Mouse (Mus musculus) heart, embryonic 16.5 days (tissue): ENCODE results near the gene Inava. TPM values are rescaled to one million over a fixed set of nuclear protein-coding genes. Genes with fewer than 3 reads are reported as not detected.
A peak's percentile ranks its signal among the peaks of the same experiment; 100 is the strongest.

Experiments
- ATAC-seq: fragments of 200-750 bp; cut with Nextera tagmentation; replicated peaks from 2 replicates; pipeline ENCODE4 v1.8.0; 2017; ENCODE audit warnings: moderate number of reproducible peaks; ENCODE audit not compliant: insufficient read depth, low FRiP score; ENCODE audit errors: extremely low read depth
- H3K27ac ChIP-seq: fragments of 300-500 bp; sonication (generic); 2 replicates; pipeline ENCODE4 v1.5.1; 2014; ENCODE audit warnings: mild to moderate bottlenecking, low read length, control low read depth, moderate library complexity
- H3K27me3 ChIP-seq: fragments of 300-500 bp; sonication (generic); 2 replicates; pipeline ENCODE4 v1.6.1; 2014; ENCODE audit warnings: low read length, mixed read lengths; ENCODE audit not compliant: control insufficient read depth, insufficient read depth
- H3K36me3 ChIP-seq: fragments of 300-500 bp; sonication (generic); 2 replicates; pipeline ENCODE4 v1.6.1; 2014; ENCODE audit not compliant: control insufficient read depth, insufficient read depth
- H3K4me1 ChIP-seq: fragments of 300-500 bp; sonication (generic); 2 replicates; pipeline ENCODE4 v1.6.1; 2014; ENCODE audit warnings: low read length, mixed read lengths; ENCODE audit not compliant: control insufficient read depth, insufficient read depth
- H3K4me2 ChIP-seq: fragments of 300-500 bp; sonication (generic); 2 replicates; pipeline ENCODE4 v1.6.1; 2014; ENCODE audit warnings: low read depth, mild to moderate bottlenecking, control low read depth, low read length
- H3K4me3 ChIP-seq: fragments of 300-500 bp; sonication (generic); 2 replicates; pipeline ENCODE4 v1.5.1; 2014; ENCODE audit warnings: mild to moderate bottlenecking, control low read depth, low read length
- H3K9ac ChIP-seq: fragments of 300-500 bp; sonication (generic); 2 replicates; pipeline ENCODE4 v1.6.1; 2014; ENCODE audit warnings: low read length, control low read depth
- H3K9me3 ChIP-seq: fragments of 300-500 bp; sonication (generic); replicated peaks from 2 replicates; pipeline ENCODE4 v1.6.1; 2016; ENCODE audit warnings: low read length; ENCODE audit not compliant: control insufficient read depth
- WGBS: fragments of 180-500 bp; shearing (Covaris S2); extraction: QIAGEN DNeasy Blood & Tissue Kit; methylation state at CpG from one replicate; pipeline ENCODE4 v1.1.7; 2014; 5-methylcytosine and 5-hydroxymethylcytosine counted together
- polyA plus RNA-seq: library from polyadenylated mRNA; unstranded; fragments of >200 nt; fragmentation: Nextera tagmentation; extraction: Ambion mirVana; gene quantifications from 2 replicates; pipeline ENCODE4 v1.2.1, GENCODE M21; 2015

Gene Inava
- polyA plus RNA-seq, 1 experiment from 2014 or later: 2.6 TPM

GRCm38 (mm10) chr1:136227870-136228269 lies 6.2 kb downstream of the Inava start:
- peak; percentile 15; the same call in 1 of the 2 replicates for ATAC-seq

GRCm38 (mm10) chr1:136226626-136227025 lies 7.4 kb downstream of the Inava start:
- H3K4me1 ChIP-seq: peaks cover 6% of the 10 kb centered on the region; the same call in 1 of the 2 replicates
- H3K36me3 ChIP-seq: no peaks in the 10 kb centered on the region
- no peak overlapping the region for H3K27ac ChIP-seq
- H3K9ac ChIP-seq: no peak overlapping the region
- H3K9me3 ChIP-seq: no peaks in the 10 kb centered on the region
- H3K4me3 ChIP-seq: no peak overlapping the region
- no peak for ATAC-seq
- WGBS: 80% methylated on average over 8 of the region's 8 CpGs
- H3K4me2 ChIP-seq: no peak overlapping the region
- peaks cover 10% of the 10 kb centered on the region for H3K27me3 ChIP-seq

More at GRCm38 (mm10) chr1:136227870-136228269, 6.2 kb downstream of the Inava start:
- Histone ChIP-seq H3K4me3 (no peak overlapping the region), H3K27me3 (peaks cover 15% of the 10 kb centered on the region), H3K36me3 (no peaks in the 10 kb centered on the region), H3K27ac (no peak overlapping the region), H3K4me1 (peaks cover 6% of the 10 kb centered on the region; the same call in 1 of the 2 replicates), H3K9ac (no peak overlapping the region), H3K4me2 (no peak overlapping the region), H3K9me3 (no peaks in the 10 kb centered on the region)
- WGBS: 63% methylated on average over 4 of the region's 4 CpGs

DNA sequence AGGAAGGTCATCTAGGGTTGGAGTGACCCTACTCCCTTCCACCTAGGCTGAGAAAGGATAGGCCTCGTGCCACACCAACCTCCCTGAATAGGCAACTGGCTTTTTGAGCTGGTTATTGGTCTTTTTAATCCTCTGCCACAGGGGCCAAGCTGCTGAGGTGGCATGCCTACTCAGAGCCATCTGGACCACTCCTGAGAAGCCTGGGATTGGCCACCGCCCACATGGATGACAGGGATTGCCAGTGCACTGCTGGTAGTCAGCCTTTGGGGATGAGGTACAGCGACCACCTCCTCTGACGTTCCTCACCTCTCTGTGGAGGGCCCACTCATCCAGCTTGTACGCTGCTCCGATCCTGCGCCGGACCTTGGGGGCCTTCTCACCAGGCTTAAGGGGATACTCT lies 8.2 kb downstream of the Inava start:
- H3K4me1 ChIP-seq: peaks cover 6% of the 10 kb centered on the region; the same call in 1 of the 2 replicates
- no peak for ATAC-seq
- H3K36me3 ChIP-seq: no peaks in the 10 kb centered on the region
- H3K9me3 ChIP-seq: no peaks in the 10 kb centered on the region
- 94% methylated on average over 8 of the region's 8 CpGs for WGBS
- H3K27me3 ChIP-seq: peaks cover 6% of the 10 kb centered on the region; the same call in 1 of the 2 replicates
- H3K27ac ChIP-seq: no peak overlapping the region
- H3K4me3 ChIP-seq: no peak overlapping the region
- no peak overlapping the region for H3K4me2 ChIP-seq
- no peak overlapping the region for H3K9ac ChIP-seq

GRCm38 (mm10) chr1:136223758-136224342 lies 10.2 kb downstream of the Inava start:
- H3K27ac ChIP-seq: no peak overlapping the region
- H3K27me3 ChIP-seq: peaks cover 2% of the 10 kb centered on the region; the same call in 1 of the 2 replicates
- no peaks in the 10 kb centered on the region for H3K36me3 ChIP-seq
- ATAC-seq: no peak
- no peak overlapping the region for H3K4me3 ChIP-seq
- peaks cover 6% of the 10 kb centered on the region; the same call in 1 of the 2 replicates for H3K4me1 ChIP-seq
- WGBS: 81% methylated on average over 10 of the region's 10 CpGs
- no peaks in the 10 kb centered on the region for H3K9me3 ChIP-seq
- no peak overlapping the region for H3K4me2 ChIP-seq
- no peak overlapping the region for H3K9ac ChIP-seq

- no peak overlapping the region for H3K4me2 ChIP-seq
- H3K9me3 ChIP-seq: no peaks in the 10 kb centered on the region
- peaks cover 2% of the 10 kb centered on the region; the same call in 1 of the 2 replicates for H3K27me3 ChIP-seq
- no peak overlapping the region for H3K4me3 ChIP-seq
- no peak overlapping the region for H3K9ac ChIP-seq
- no peaks in the 10 kb centered on the region for H3K36me3 ChIP-seq
- no peak overlapping the region for H3K27ac ChIP-seq
- 76% methylated on average over 10 of the region's 10 CpGs for WGBS
- no peak for ATAC-seq
- H3K4me1 ChIP-seq: no peaks in the 10 kb centered on the region
Observed at GRCm38 (mm10) chr1:136222386-136222785, 11.7 kb downstream of the Inava start.

- Histone ChIP-seq H3K4me1 (no peaks in the 10 kb centered on the region), H3K4me3 (no peak overlapping the region), H3K27me3 (no peaks in the 10 kb centered on the region), H3K36me3 (no peaks in the 10 kb centered on the region), H3K27ac (no peak overlapping the region), H3K4me2 (no peak overlapping the region), H3K9me3 (no peaks in the 10 kb centered on the region), H3K9ac (no peak overlapping the region)
- ATAC-seq: no peak
- WGBS: 64% methylated on average over 10 of the region's 10 CpGs
Observed at GRCm38 (mm10) chr1:136220037-136220871, 13.8 kb downstream of the Inava start.

- Histone ChIP-seq H3K4me2 (no peak overlapping the region), H3K27ac (no peak overlapping the region), H3K9ac (no peak overlapping the region), H3K36me3 (no peaks in the 10 kb centered on the region), H3K4me3 (no peak overlapping the region), H3K27me3 (no peaks in the 10 kb centered on the region), H3K9me3 (no peaks in the 10 kb centered on the region), H3K4me1 (no peaks in the 10 kb centered on the region)
- ATAC-seq: no peak
- WGBS: 75% methylated on average over 15 of the region's 15 CpGs
Observed at GRCm38 (mm10) chr1:136214304-136214703, 19.8 kb downstream of the Inava start.

DNA sequence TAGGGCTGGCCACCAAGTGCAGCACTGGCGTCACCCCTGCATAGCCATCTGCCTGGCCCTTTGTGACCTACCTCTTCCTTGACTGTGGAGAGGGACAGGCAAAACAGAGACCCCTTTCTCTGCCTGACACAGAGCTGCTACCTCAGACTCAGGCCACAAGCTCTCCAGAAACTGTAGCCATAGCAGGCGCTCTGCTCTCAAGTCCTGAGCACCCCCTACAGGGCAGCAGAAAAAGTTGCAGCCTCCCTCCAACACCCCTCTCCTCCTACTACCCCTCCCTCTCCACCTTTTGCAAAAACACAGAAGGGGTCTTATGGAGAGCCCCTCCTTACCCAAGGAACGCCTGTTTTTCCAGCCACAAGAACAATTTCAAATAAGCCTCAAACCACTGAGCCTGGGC lies 21.3 kb downstream of the Inava start, which contains the start of gene Mroh3:
Gene Mroh3, minus strand, starts transcription at position 26 of the 400 bp plus-strand sequence.
- Histone ChIP-seq H3K36me3 (no peaks in the 10 kb centered on the region), H3K27ac (no peak within 1 kb of the TSS), H3K9ac (no peak within 1 kb of the TSS), H3K4me3 (no peak within 1 kb of the TSS), H3K9me3 (no peaks in the 10 kb centered on the region), H3K27me3 (no peaks in the 10 kb centered on the region), H3K4me2 (no peak within 1 kb of the TSS), H3K4me1 (no peaks in the 10 kb centered on the region)
- 28% methylated on average over 3 of the region's 3 CpGs for WGBS
- no peak for ATAC-seq

GRCm38 (mm10) chr1:136190033-136190432 lies 44.0 kb downstream of the Inava start:
- Histone ChIP-seq H3K9me3 (no peaks in the 10 kb centered on the region), H3K27me3 (no peaks in the 10 kb centered on the region), H3K4me1 (no peaks in the 10 kb centered on the region), H3K9ac (no peak overlapping the region), H3K4me2 (no peak overlapping the region), H3K36me3 (no peaks in the 10 kb centered on the region), H3K4me3 (no peak overlapping the region), H3K27ac (no peak overlapping the region)
- no peak for ATAC-seq
- WGBS: 80% methylated on average over 5 of the region's 5 CpGs
